Mouse (Mus musculus) CD4-positive helper T cell, adult 2 months (primary cell): ENCODE results near the gene Kmt2e.
A peak's percentile ranks its signal among the peaks of the same experiment; 100 is the strongest.

Experiments used
- DNase-seq: peaks from one replicate; pipeline ENCODE4 v3.0.0-alpha.2; 2012; ENCODE audit warnings: low read depth, missing footprints, low spot score

The Kmt2e gene

DNA sequence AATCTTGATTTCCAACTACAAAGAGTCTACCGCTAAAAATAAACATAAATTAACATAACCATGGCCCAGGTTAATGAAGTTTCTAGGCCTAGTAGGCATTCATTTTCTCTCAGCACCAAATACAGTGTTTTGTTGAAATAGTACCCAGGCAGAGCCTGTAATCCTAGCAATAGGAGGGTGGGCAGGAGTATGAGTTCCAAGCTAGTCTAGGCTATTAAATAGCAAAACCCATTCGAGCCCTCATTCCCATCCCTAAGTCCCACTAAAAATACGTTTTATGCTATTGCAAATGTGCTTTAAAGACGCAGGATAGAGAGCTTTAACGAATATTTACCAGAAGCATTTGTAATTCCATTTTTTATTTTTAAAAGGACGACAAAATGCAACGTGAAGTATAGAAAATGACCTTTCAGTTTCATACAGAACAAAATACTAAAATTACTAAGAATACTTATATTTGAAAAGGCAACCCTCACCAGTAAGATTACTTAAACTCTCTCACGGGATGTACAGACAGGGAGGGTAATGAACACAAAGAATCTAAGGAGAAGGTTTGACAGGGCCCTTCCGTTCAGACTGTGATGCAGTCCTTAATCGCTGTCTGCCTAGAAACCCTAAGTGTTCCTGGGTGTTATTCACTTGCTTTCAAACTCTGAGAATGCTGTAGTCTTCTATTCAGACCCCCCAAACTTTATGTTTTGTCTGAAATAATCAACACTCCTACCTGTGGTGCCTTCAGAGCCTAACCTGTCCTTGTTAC is 2.1 kb upstream of the Kmt2e start:
- DNase-seq = peak; percentile 18

- peak; percentile 99 for DNase-seq
These were observed 1.3 kb upstream of the Kmt2e start for GRCm38 (mm10) chr5:23432708-23433645.

DNA sequence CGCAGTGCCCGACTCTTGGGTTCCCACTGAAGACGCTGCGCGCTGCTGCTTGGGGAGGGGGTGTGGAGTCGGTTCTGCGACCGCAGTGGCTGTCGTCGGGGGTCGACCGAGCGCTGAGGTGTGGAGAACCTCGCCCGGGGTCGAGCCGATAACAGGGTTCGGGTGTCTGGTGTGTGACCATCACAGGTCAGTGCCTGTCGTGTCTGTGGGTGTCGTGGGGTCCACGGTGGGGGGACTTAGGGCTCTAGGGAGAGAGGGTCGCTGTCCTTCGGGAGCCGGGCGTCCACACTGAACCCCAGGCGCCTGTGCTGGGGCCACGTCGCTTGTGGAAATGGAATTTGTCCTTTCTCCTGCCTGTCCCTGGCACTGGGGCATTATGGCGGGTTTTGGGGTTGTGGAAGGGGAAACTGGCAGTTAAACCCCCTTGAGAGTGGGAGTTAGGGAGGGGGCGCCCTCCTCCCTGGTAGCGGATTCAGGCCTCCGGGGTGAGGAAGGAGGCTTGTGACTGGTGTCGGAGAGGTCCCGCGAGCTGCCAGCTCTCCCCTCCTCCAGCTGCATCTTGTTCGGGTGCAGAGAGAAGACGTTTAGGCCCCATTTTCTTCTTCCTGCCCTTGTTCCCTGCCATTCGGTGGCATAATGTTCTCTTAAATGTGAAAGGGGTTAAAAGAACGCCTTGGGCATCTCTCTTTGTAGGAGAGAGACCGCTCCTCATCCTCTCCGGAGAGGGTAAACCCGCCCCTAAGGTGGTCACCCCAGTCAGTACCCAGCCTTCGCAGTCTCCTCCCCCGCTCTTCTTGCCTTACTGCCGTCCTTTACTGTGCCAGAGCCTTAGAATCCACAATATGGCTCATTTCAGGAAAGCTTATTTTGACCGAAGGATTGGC is 599 bp downstream of the Kmt2e start:
- peak; percentile 77 for DNase-seq

DNA sequence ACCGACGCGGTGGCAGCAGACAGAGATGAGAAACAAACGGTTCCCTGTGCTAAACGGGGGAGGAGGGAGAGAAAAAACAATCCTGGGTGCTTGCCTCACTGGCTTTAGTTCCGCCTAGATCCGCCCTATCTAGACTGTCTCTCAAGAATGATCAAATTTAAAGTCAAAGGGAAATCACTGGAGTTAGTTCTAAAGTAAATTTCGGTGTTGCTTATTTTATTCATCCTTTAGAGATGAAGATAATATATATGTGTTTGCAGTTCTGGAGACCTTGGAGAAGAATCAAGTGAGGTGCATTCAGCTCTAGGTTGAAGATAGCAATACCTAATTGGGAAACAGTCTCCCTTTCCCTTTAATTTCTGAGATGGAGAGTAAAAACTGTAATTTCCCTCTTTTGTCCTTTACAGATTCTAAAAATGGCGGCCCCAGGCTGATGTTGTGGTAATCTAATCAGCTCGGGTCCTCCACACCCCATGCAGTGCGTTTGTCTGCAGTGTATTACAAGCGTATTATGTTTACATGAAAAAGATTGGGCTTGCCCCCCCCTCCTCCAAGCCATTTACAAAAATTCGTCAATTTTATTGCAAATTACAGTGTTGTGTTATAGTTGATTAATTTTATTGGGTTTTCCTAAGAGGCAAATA is 1.4 kb downstream of the Kmt2e start:
- DNase-seq = peak; percentile 52

DNA sequence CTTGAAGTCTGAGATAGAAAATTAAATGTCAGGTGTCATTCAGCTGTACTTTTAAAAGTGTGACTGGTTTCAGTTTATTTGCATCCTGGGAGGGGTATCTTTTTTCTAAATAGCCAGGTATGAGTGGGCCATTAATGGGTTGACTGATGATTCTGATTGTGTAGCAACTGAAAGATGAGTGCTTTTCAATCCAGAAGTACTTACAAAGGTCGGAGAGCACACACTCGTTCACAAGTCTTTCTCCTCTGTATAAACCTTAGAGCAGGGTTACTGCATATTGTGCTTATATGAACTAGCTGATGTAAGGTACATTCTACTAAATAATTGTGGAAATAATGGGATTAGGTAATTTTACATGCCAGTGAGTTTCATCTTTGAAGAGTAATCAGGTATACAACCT is 2.5 kb downstream of the Kmt2e start:
- DNase-seq = peak; percentile 18

DNA sequence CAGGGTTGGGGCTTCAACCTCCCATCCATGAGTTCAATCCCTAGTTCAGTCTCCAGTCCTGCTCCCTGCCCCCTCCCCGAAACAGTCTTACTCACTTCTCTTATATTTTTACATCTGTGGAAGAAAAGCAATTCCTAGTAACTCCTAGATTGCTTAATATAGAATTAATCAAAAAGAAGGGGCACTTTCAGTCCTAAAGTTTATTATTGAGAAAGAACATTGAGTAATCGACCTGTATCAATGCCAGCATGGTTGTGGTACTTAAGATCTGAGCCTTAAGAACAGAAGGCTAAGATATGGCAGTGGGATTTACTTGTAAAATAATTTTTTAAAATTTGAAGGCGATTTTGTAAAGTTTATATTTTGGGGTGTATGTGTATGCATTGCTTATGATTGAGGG is 5.6 kb downstream of the Kmt2e start:
- no peak for DNase-seq

DNA sequence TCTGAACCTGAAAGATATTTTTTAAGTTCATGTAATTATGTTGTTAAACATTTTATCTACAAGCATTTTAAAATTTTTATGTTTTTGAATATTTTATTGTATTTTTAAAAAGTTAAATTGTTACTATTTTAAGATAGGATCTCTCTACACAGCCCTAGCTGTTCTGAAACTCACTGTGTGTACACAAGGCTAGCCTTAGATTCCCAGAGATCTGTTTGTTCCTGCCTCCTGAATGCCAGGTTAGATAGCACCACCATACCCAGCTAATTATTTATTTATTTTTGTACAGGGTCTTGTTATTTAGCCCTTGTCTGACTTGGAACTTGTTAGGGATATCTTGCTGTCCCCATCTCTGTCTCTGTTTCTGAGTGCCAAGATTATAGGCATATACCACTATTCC is 6.3 kb downstream of the Kmt2e start:
- DNase-seq = no peak

GRCm38 (mm10) chr5:23441916-23442315 is 7.7 kb downstream of the Kmt2e start:
- no peak for DNase-seq

DNA sequence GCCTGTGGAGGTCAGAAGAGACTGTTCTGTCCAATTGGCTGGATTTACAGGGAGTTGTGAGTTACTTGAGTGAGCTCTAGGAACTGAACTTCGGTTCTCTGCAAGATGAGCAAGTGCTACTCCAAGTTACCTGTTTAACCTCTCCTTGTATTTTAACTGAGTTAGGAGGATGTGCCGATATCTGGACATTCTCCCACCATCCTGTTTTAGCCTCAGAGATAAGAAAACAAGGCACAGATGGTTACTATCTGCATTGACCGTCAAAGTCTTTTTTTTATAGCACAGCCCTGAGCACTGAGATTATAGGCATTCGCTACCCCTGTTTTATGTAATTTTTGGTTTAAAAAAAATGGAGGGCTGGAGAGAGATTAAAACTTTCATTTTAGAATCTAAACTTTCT is 10.2 kb downstream of the Kmt2e start:
- DNase-seq = no peak

GRCm38 (mm10) chr5:23453561-23453960 is 19.3 kb downstream of the Kmt2e start:
- DNase-seq = peak; percentile 63

DNA sequence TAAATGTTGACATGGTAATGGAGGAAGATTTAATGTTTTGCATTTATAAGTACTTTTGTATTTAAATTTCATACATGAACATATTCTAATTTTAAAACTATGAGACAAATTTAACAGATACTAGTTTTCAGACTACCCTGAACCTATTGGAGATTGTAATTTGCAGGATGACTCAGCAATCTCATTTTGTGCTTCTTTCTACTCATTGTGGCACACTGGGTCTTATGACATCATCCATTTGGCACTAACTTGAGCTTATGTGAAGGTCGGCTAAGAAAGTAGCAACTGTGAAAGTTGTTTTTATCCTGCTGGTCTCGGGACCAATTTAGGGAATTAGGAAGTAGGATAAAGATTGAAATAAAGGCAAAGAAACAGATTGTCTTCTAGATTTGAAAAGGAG is 27.4 kb downstream of the Kmt2e start:
- DNase-seq = no peak

DNA sequence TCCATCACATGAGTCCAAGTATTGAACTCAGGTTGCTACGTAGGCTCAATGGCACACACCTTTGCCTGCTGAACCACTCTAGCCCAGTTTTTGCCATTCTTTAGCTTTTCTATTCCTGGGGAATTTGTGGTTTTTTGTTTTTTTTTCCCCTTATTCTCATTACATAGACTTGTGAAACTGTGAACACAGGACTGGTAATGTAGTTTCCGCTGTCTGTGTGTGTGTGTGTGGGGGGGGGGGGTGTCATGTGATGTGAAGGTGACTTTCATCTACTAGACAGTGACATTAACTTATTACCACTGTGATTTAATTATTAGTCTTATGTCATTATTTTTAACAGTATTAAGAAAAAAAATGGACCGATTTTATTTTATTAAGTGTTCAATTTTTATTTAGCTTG is 30.0 kb downstream of the Kmt2e start:
- no peak for DNase-seq

DNA sequence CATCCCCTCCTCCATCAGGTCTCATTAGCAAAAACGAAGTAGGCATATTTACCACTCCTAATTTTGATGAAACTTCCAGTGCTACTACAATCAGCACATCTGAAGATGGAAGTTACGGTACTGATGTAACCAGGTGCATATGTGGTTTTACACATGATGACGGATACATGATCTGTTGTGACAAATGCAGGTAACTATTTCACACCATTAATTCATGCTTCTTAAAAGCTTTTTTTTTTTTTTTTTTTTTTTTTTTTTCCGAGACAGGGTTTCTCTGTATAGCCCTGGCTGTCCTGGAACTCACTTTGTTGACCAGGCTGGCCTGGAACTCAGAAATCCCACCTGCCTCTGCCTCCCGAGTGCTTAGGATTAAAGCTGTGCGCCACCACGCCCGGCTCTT is 30.5 kb downstream of the Kmt2e start:
- DNase-seq = no peak

GRCm38 (mm10) chr5:23466546-23466945 is 32.3 kb downstream of the Kmt2e start:
- no peak for DNase-seq

DNA sequence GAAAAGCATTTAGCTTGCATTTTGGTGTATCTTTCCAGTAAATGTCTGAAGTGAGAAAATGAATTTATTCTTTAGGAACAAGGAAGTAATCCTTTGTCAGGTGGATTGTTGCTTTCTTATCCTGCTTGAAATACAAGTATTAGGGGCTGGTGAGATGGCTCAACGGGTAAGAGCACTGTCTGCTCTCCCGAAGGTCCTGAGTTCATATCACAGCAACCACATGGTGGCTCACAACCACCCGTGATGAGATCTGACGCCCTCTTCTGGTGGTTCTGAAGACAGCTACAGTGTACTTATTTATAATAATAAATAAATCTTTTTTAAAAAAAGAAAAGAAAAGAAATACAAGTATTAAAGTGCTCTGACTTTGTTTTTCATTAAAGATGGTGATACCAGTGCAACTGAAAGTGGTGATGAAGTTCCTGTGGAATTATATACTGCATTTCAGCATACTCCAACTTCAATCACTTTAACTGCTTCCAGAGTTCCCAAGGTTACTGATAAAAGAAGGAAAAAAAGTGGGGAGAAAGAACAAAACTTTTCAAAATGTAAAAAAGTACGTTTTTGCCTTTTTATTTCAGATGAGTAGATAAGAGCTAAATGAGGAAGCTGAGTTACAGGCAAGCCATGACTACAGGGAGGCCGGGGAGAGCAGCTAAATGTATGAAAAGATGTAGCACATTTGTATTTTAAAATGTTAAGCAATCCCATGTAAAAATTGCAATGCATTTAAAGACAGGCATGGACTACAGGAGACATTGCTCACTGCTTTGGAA is 39.0 kb downstream of the Kmt2e start:
- peak; percentile 44 for DNase-seq

DNA sequence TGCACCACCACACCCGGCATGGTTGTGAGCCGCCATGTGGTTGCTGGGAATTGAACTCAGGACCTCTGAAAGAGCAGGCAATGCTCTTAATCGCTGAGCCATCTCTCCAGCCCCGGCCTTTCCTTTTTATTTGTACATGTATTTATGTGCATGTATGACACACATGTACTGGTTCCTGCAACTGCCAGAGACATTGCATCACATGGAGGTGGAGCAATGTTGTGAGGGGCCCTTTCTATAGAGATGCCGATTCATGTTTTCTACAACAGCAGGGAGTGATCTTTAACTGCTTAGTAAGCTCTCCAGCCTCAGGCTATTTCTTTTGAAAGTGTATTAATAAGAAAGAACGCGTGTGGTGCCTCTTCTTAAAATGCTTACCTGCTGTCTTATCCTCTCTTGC is 49.6 kb downstream of the Kmt2e start:
- no peak for DNase-seq

DNA sequence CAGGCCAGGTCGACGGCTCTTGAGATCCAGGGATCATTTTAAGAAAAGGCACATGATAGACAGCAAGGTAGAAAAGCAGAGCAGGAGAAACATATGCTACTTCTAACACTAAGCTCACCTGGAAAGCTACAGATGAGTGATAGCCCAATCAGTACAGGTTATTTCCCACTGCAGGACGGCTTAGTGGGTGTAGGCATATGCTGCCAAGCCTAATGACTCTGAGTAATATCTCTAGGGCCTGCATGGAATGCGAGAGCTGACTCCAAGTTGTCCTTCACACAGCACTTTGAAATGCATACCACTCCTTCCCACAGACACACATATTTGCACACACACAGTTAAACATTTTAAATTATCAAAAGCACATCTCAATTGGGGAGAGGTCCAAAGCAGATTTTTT is 55.0 kb downstream of the Kmt2e start:
- DNase-seq = no peak

DNA sequence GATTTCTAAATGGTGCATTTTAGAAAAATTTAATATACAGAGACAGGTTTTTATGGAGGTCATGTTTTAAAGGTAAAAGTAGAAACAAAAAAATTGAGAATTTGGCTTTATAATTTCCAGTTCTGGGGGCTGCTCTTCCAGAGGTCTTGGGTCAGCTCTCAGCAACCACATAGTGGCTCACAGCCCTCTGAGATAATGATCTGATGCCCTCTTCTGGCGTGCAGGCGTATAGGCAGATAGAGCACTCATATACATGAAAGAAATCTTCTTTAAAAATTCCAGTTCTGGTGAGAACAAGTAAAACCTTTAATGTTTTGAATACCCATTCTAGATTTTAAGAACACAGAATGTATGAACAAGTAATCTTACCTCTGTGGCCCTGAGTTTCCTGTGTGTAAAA is 56.6 kb downstream of the Kmt2e start:
- DNase-seq = peak; percentile 42

- DNase-seq = no peak
These were observed 62.2 kb downstream of the Kmt2e start for GRCm38 (mm10) chr5:23496396-23496795.

DNA sequence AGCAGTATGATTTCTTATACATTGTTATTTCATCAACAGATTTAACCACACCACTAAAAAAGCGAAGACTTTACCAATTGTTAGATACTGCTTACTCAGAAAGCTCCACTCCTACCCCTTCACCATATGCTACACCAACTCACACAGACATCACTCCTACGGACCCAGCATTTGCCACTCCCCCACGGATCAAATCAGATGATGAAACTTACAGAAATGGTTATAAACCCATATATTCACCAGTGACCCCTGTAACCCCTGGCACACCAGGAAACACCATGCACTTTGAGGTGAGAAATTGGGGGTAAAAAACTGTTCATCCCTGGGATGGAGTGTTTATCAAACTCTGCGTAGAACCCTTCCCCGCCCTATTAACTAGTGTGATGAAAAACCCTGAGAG is 62.7 kb downstream of the Kmt2e start:
- DNase-seq = no peak

- no peak for DNase-seq
These were observed 63.7 kb downstream of the Kmt2e start for GRCm38 (mm10) chr5:23497920-23498319.
